Mouse (Mus musculus): ENCODE measurements around the gene Tut4.

Tut4 gene

DNA sequence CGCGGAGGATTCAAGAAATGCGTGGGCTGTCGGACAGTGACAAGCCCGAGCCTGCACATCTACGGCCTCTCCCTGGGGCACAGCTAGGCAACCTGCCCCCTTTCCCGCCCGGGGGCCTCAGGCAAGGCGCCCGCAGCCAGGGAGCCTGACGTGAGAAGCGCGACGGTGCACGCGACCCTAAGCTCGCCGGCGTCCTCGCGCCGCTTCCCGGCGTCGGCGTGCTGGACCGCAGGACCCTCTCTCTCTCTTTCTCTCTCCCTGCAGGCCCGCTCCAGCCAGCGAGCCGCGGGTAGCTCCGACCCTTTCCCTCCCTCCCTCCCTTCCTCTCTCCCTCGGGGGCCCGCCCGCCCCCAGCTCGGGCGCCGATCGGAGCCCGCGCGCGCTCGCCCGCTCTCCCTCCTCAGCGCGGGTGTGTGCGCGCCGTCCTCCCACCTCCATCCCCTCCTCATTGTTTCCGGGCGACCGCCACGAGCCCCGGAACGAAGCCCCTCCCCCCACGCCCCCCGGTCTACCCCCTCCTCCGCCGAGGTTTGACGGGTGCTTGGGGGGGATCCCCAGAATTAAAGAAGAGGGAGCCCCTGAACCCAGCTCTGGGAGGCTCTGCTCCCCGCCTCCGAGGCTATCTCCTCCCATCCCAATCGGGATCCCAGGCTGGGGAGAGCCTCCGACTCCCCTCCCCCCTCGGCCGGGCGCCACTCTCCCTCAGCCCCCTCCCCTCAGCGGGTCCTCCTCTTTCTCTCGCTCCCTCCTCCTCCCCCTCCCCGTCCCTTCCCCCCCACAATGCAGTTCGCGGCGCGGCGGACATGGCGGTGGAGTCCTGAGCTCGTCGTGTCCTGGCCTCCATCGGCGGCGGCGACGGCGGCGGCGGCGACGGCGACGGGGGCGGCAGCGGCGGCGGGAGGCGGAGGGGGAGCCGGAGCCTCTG is at the start of gene Tut4:
Tut4 (plus strand) TSS at position 196 of the 925 bp plus-strand sequence.
- DNase-seq (ENCODE audit: inconsistent age in 2 of 2, low spot score in 1 of 2), result peak; percentile 85 to 94

DNA sequence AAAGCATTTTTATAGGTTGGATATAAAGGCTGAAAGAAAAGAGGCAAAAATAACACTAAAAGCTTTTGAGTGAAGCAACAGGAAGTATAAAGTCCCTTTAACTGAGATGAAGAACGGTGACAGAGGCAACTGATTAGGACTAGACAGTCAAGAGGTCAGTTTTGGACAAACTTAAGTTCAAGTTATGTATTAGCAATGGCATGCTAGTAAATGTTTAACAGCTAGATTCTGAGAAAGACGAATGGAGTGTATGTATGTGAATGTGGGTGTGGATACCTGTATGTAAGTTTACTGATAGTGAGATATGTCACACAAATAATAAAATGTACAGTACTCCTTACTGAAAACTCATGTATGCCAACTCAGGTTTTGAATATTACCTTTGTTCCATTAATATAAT is 34.6 kb upstream of the Tut4 start:
- no peak for DNase-seq (ENCODE audit: inconsistent age in 2 of 2, low spot score in 1 of 2)

DNA sequence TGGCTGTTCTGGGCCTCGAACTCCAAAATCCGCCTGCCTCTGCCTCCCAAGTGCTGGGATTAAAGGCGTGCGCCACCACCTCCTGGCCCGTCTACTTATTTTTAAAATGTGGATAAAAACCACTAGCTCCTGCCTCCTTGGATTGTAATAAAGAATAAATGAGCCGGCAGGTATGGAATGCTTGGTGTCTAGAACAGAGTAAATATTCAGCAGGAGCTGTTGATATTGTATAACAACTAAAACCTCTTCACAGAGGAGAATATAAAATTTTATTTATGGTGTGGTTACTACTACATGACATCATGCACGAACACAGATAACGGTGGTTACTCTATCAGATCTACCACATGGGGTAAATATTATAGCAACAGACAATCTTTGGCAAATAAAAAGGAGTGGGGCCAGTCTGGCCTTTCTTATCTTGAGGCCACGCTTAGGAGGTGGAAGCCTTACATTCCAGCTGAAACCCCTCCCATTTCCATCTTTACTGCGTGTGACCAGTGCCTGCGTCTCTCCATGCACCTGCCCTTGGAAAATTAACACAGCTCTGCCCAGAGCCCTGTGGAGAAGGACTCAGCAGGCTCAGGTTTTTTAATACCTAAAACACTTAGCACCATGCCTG is 31.4 kb upstream of the Tut4 start:
- DNase-seq (ENCODE audit: inconsistent age in 2 of 2, low spot score in 1 of 2), result no peak

GRCm38 (mm10) chr4:108428341-108428721 is 30.9 kb upstream of the Tut4 start:
- no peak for DNase-seq (ENCODE audit: inconsistent age in 2 of 2, low spot score in 1 of 2)

GRCm38 (mm10) chr4:108430656-108431560 is 28.3 kb upstream of the Tut4 start:
- no peak for DNase-seq (ENCODE audit: inconsistent age in 2 of 2, low spot score in 1 of 2)

- no peak for DNase-seq (ENCODE audit: inconsistent age in 2 of 2, low spot score in 1 of 2)
Observed at GRCm38 (mm10) chr4:108431561-108431936, 27.7 kb upstream of the Tut4 start.

DNA sequence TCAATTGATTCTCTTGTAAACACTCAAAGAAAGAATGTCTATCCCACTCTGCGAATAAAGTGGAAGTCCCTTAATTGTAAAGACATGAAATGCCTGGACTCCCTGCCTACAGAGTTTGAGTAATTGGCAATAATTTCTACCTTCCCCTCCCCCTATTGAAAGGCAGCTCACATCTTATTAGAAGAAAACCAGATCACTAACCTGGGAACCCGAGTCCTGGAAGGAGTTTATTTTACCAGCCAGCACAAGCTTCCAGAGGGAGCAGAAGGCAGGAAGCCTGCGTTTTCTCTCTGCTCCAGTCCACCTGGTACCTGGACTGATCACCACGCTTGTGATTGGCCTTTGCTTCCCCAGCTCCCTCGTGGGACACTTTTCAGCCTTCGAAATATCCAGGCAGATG is 25.9 kb upstream of the Tut4 start:
- DNase-seq (ENCODE audit: inconsistent age in 2 of 2, low spot score in 1 of 2), result no peak

DNA sequence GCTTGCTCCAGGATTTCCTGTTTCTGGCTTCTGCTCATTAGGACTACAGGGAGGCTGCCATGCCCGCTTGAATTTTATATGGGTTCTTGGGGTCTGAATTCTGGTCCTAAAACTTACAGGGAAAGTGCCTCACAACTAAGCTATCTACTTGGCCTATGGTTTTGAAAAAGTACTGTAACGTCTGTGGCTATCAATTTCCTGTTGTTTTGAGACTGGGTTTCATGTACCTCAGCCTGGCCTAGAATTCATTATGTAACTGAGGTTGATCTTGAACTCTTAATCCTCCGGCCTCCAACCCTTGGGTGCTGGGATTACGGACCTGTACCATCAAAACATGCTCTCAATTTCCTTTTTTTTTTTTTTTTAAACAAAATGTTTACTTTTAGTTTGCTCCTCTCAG is 25.0 kb upstream of the Tut4 start:
- no peak for DNase-seq (ENCODE audit: inconsistent age in 2 of 2, low spot score in 1 of 2)

DNA sequence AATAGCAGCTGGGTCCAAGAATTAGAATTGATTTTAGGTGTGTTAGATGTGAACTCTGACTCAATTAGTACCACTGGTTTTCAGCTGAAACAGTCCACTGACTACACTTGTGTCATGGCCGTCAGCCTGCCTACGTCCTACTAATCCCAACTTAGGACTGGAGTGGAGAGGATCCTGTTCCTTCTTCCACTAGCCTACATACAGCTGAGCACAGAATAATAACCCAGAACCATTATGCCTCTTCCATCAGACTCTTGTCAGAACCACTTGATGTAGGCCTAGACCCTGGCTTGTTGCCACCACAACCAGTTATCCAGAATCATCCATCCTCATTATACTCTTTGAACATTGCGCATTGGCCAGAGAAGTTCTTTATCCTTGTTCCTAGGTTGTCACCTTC is 24.4 kb upstream of the Tut4 start:
- no peak for DNase-seq (ENCODE audit: inconsistent age in 2 of 2, low spot score in 1 of 2)

DNA sequence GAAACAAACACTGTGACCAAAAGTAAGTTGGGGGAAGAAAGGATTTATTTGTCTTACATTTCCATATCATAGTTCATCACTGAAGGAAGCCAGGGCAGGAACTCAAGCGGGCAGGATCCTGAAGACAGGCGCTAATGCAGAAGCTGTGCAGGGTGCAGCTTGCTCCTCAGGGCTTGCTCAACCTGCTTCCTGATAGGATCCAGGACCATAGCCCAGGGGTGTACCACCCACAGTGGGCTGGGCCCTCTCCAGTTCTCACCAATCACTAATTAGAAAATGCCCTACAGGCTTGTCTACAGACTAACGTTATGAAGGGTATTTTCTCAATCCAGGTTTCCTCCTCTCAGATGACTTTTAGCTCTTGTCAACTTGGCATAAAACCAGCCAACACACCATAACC is 23.6 kb upstream of the Tut4 start:
- no peak for DNase-seq (ENCODE audit: inconsistent age in 2 of 2, low spot score in 1 of 2)

DNA sequence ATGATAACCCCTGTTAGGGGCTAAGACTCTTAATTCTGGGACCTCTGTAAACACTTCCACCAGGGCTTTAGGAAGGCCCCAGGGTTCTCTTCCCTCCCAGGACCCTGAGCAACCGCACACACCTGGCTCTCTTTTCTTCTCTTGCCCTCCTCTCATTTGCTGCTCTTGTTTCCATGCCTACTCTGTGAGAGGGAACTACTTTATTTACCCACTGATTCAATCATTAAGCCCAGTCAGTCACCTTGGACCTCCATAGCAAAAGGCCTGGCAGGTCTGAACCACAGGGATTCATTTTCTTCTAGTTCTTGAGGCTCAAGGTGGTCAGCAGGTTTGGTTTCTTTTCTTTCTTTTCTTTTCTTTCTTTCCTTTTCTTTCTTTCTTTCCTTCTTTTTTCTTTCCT is 23.0 kb upstream of the Tut4 start:
- DNase-seq (ENCODE audit: inconsistent age in 2 of 2, low spot score in 1 of 2), result no peak

DNA sequence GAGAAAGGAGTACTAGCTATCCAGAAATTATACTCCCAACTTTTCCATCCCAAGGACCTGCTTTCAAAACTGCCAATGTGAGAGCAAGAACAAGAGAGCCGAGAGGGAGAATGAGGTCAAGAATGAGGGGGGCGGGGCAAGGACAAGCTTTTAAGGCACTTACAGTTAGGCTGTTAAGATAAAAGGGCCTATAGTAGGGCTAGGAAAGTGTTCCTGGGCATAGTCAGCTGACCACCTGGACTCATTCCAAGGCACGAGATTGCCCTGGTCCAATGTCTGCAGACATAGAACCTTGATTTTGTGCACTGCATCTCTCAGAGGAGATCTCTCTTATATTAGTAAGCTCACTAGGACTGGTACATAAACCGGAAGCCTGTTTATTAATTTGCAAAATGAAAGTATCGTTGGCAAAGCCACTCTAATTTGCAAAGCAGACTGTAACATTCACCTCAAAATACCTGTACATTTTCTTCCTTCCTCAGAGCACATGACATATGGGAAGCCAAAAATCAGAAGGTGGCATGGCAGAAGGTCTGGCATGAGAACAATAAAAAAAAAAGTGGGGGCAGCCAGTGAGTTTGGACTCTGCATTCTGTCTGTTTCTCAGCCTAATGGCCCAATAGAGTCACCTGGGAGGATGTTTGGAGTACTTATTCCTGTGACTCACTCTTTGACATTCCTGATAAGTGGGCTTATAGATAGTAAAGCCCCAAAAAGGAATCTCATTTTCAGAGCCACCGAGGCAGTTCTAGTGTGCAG is 21.0 kb upstream of the Tut4 start:
- peak in 1 of 2 experiments; percentile 37 for DNase-seq (ENCODE audit: inconsistent age in 2 of 2, low spot score in 1 of 2)

- DNase-seq (ENCODE audit: inconsistent age in 2 of 2, low spot score in 1 of 2), result no peak
Observed at GRCm38 (mm10) chr4:108448091-108448490, 11.1 kb upstream of the Tut4 start.

DNA sequence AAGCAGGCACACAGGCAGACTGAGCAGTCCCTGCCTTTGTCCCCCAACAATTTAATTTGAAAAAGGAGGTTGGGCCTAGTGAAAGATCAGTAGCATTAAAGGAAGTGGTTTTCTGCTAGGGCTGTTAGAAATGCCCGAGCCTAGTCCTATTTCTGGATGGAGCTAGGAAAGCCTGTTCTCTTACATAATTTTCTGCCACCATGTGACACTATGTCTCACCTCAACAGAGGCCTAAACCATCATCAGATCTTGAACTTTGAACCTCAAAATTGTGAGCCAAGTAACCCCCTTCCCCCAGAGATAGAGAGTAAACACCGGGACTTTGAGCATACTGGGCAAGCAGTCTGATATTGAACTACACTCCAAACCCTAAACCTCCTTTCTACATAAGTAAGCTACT is 3.2 kb upstream of the Tut4 start:
- DNase-seq (ENCODE audit: inconsistent age in 2 of 2, low spot score in 1 of 2), result no peak

DNA sequence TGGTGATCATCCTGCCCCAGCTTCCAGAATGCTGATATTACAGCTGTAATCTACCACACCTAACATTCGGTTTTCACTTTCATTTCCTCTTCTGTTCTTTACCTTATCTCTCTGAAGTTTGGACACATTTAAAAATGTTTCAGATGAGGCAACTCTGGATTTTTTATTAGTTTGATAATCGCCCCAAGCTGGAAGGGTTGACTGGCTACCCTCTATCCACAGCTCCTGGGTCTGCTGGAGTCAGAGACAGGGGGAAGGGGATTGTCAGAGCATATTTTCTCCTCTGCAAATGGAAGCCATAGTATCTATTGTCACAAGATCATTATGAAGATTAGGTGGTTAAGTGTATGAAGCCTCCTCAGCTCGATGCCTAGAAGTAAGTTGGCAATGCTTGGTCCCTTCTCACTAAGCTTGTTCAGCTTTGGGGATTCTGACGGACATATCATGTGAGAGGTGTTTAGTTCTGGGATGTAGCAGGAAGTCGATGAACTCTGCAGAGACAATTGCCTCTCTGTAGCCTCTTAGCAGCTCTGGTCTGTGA is 955 bp upstream of the Tut4 start:
- DNase-seq (ENCODE audit: inconsistent age in 2 of 2, low spot score in 1 of 2), result peak in 1 of 2 experiments; percentile 49

GRCm38 (mm10) chr4:108460156-108460923 is 1.1 kb downstream of the Tut4 start:
- peak; percentile 63 to 89 for DNase-seq (ENCODE audit: inconsistent age in 2 of 2, low spot score in 1 of 2)

GRCm38 (mm10) chr4:108461262-108461903 is 2.2 kb downstream of the Tut4 start:
- DNase-seq (ENCODE audit: inconsistent age in 2 of 2, low spot score in 1 of 2), result peak in 1 of 2 experiments; percentile 41

DNA sequence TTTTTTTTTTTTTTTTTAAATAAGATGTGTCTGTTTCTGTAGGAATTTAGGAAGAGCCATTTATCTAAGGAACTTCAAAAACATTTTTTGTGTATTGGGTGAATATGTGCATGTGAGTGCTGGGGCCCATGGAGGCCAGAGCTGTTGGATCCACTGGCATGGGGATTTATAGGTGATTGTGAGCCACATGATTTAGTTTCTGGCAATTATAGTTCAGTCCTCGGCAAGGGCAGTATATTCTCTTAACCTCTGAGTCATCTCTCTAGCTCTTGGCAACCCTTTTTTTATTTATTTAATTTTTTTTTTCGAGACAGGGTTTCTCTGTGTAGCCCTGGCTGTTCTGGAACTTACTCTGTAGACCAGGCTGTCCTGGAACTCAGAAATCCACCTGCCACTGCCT is 14.4 kb downstream of the Tut4 start:
- DNase-seq (ENCODE audit: inconsistent age in 2 of 2, low spot score in 1 of 2), result peak in 1 of 2 experiments; percentile 57

GRCm38 (mm10) chr4:108482776-108483175 is 23.6 kb downstream of the Tut4 start:
- DNase-seq (ENCODE audit: inconsistent age in 2 of 2, low spot score in 1 of 2), result no peak

All from adrenal gland, adult (tissue).